Mouse (Mus musculus) heart, postnatal 4 days (tissue): ENCODE data around the gene Cenpa. TPM values are rescaled to one million over a fixed set of nuclear protein-coding genes. Genes with fewer than 3 reads are reported as not detected.

Experiments used
- DNase-seq: peaks from one replicate; pipeline ENCODE4 v3.0.0; 2021
- total RNA-seq, 2 experiments: library from RNA; stranded (reverse); gene quantifications; 2 replicates each; pipeline ENCODE4 v1.2.3; 2021

Cenpa gene
- 100 to 1,000 TPM; 141 to 145 TPM for total RNA-seq

DNA sequence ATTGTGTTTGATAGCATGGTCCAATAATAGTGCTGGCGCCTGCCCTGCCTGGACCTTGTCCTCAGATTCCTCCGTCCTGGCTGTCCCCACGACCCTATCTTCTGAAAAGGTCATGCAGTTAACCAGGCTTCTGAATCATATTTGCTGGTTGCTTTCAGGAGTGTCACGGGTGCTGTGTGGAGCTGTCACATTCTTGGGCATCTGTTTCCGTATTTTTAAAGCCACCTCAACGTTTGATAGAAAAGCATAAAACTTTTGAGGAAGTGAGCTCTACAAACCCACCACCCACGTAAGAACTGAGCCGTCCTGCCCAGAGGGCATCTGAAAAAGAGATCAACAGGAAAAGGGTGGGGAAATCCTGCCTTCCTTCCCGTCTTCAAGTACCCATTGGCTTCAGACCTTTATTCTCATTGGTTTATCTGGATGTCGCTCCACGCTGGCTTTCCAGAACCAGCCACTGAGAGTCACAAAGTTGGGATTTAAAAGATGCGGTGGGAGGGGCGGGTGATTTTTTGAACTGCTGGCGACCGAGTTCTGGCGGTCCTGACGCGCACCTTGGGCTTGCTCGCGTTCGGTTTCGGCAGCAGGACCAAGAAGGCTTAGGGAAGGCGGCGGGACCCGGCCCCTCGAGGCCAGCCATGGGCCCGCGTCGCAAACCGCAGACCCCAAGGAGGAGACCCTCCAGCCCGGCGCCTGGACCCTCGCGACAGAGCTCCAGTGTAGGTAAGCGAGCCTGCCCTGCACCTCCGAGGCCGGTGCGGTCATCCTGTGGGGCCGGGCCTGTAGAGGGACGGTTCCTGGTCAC, at the start of gene Cenpa:
Cenpa (plus strand) TSS at position 387 of the 805 bp plus-strand sequence.
- peak; percentile 88 for DNase-seq

DNA sequence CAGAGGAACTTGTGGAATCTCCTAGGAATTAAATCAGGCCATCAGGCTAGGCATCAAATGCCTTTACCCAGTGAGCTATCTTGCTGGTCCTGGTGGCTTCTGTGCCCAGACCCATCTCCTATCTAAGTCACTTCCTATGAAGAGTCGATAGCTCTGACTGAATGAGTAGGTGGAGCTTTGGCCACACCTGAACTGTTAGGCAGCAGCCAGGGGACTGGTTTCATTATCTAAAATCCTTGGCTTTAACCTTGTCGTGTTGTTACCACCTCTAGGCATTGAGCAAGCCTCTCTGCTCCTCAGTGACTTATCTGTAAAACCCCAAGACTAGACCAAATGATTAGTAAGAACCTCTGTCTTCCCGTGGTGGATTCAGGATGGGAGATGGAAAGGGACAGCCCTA, 49.2 kb upstream of the Cenpa start:
- DNase-seq, result no peak

DNA sequence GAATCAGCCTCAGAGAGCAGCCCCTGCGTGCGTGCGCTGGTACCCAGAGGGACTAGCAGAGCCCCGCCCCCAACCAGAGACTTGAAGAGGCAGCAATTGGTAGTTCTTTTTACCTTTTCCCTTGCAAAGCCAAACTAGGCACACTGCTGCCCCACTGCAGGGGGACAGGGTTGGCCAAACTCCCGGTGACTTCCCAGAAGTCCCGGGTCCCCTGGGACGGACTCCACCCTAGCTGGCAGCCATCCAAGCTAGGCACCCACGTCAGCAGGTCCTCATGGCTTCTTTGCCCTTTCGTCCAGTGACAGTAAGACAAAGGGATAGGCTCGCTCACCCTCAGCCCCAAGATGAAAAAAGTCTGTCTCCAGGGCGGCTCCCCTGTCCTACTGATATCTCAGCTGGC, 48.7 kb upstream of the Cenpa start:
- DNase-seq, result peak; percentile 92

DNA sequence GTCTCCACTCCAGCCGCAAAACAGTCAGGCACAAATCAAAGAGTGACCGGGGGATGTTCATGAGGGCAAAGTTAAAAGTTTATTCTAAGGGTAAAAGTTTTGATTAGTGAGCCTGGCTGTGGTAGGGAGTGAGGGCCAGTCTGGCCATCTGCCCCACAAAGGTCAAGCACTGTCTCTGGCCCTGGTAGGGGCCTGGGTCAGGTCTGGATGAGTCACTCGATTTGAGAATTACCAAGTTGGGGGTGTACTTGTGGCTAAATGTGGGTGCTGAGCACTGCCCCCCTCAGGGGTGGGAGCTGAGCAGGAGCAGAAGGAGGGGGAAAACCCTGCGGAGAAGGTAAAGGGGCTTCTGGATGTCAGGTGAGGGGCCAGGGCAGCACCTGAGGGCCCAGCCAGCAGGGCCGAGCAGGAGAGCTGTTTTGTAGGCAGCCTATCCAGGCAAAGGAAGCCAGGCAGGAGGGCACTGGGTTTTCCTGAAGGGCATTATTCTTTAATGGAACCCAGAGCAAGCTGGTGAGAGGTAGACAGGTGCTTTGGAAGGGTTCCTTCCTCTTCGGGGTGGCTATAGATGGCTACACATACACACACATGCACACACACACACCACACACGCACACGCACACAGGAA, 48.1 kb upstream of the Cenpa start:
- DNase-seq, result no peak

DNA sequence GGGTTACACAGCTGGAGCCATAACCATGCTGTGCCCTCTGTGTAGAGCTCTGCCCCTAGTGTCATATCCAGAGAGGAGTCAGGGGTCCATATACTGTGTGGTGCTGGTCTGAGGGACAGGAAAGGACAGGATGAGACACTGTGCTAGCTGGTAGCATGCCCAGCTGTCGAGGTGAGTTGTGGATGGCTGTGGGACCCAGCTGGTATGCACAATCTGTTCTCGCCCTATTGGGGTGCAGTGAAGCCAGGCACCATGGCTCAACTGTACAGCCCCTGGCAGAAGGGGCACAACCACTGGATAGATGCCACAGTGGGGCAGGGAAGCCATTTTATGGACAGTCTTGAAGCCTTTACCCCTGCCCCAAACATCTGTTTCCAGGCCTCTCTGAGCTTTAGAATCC, 47.4 kb upstream of the Cenpa start:
- no peak for DNase-seq

DNA sequence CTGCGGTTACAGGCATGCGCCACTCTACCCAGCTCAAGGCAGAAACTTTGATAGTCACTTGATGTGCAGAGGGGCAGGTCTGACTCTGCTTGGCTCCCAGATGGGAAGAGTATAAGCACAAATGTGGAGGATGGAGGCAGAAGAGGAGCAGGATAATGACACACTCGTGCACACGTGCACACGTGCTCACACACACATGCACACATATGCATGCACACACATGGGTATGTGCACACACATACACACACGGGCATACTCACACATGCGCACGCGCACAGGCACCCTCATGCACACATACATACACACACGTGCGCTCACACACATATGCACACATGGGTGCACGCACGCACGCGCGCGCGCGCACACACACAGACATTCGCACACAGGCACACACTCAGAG, 46.0 kb upstream of the Cenpa start:
- DNase-seq, result no peak

DNA sequence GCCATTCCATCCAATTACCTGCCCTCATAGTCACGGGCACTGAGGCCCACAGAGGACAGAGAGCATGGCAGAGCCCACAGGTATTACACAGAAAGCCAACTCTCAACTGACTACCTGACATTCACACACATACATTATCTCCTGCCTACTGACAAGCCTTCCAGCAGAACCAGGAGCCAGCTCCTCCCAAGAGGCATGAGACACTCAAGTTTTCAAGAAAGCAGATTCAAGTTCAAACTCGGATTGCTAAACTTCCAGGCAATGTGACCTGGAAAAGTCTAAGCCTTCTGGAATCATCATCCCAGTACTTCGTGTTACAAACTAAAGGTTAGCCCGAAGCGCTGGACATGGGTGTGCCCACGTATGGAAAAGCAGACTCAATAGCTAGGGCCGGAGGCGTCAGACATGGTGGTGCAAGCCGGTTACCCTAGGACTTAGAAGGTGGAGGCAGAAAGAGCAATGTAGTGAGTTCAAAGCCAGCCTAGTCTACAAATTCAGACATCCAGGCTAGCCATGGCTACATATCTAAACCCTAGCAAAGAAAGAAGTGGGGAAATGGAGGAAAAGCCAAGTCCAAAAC, 45.3 kb upstream of the Cenpa start:
- DNase-seq, result no peak

DNA sequence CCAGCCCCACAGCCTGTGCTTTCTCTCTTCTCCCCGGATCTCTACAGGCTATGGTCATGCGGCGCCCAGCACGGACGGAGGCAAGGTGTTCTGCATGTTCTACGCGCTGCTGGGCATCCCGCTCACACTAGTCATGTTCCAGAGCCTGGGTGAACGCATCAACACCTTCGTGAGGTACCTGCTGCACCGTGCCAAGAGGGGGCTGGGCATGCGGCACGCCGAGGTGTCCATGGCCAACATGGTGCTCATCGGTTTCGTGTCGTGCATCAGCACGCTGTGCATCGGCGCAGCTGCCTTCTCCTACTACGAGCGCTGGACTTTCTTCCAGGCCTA, 44.8 kb upstream of the Cenpa start:
- DNase-seq, result no peak

DNA sequence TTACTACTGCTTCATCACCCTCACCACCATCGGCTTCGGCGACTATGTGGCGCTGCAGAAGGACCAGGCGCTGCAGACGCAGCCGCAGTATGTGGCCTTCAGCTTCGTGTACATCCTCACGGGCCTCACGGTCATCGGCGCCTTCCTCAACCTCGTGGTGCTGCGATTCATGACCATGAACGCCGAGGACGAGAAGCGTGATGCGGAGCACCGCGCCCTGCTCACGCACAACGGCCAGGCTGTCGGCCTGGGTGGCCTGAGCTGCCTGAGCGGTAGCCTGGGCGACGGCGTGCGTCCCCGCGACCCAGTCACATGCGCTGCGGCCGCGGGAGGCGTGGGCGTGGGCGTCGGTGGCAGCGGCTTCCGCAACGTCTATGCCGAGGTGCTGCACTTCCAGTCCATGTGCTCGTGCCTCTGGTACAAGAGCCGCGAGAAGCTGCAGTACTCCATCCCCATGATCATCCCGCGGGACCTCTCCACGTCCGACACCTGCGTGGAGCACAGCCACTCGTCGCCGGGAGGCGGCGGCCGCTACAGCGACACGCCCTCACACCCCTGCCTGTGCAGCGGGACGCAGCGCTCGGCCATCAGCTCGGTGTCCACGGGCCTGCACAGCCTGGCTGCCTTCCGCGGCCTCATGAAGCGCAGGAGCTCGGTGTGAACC, 44.3 kb upstream of the Cenpa start:
- no peak for DNase-seq

DNA sequence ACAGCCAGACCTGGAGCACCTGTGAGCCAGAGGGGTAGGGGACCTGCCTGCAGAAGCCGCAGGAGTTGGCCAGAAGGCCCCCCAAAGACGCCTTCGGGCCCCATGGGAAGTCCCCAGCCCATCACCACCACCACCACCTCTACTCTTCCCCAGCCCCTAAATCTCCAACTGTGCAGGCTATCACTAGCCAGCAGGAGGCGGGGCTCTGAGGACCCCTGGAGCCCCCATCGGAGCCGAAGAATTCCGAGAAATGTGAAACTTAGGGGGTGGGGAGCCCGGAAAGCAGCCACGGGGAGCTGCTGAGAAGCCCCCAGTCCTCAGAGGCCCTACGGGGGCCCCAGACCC, 43.8 kb upstream of the Cenpa start:
- DNase-seq, result no peak

DNA sequence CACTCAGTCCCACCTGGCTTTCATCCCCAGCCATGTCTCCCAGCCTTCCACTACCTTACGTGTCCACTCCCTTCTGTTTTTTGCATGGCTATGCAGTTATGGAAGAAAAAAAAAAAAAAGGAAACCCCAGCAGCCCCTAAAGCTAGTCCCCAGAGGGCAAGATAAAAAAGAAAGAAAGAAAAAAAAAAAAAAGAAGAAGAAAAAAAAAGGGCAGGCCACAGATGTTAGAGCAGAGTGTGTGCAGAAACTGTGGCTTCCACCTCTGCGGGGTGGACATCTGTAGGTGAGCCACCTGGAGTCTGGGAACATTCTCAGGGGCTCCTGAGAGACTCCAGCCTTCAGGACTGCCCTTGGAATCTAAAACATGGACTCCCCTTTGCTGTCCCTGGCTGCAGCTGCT, 43.2 kb upstream of the Cenpa start:
- DNase-seq, result no peak

DNA sequence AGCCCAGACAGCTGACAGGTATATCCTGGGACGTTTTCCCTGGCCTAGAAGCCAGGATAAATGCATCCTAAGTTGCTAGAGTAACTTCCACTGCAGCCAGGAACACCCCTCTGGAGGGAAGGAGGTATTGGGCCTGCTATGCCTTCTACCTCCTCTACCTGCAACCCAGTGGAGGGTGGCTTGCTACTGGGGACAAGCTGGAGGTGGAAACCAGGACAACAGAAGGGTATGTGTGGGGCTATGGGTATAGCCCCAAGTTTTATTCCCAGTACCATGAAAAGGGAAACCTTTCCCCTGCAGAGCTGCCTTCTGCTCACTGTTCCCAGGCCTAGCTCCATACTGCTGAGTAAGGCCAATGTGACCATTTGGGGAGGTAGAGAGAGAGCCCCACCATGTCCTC, 42.3 kb upstream of the Cenpa start:
- no peak for DNase-seq

DNA sequence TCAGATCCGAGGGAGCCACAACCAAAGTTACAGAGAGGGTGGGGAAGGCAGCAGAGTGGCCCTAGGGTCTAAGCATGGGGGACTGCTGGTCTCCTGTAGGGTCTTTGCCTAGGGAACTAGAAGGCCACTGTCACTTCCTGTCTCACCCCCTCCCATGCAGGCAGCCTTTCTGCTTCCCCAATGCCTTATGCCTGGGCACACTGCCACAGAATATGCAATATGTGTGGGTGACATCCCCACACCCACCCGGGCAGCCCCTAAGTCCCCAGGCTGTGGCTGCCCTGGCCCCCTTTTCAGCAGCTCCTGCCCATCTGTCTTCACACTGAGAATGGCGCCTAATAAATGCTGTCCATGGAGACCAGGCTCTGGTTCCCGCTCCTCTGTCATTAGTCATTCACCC, 41.7 kb upstream of the Cenpa start:
- no peak for DNase-seq

DNA sequence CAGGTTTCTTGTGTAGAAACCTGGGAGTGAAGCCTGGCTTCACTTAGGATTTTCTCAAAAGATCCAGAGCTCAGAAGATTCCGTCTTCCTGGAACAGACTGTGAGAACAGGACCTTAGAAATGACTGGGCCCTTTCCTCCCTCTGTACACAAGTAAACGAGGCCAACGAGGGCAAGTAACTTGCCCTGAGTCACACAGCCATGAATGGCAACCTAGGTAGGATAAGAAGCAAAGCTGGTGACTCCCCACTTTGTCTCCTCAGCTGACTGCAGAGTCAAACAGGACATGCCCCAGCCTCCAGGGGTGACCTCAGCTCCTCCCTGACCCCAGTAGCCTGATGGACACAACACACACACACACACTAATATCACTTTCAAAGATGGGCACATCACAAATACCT, 41.2 kb upstream of the Cenpa start:
- DNase-seq, result no peak

DNA sequence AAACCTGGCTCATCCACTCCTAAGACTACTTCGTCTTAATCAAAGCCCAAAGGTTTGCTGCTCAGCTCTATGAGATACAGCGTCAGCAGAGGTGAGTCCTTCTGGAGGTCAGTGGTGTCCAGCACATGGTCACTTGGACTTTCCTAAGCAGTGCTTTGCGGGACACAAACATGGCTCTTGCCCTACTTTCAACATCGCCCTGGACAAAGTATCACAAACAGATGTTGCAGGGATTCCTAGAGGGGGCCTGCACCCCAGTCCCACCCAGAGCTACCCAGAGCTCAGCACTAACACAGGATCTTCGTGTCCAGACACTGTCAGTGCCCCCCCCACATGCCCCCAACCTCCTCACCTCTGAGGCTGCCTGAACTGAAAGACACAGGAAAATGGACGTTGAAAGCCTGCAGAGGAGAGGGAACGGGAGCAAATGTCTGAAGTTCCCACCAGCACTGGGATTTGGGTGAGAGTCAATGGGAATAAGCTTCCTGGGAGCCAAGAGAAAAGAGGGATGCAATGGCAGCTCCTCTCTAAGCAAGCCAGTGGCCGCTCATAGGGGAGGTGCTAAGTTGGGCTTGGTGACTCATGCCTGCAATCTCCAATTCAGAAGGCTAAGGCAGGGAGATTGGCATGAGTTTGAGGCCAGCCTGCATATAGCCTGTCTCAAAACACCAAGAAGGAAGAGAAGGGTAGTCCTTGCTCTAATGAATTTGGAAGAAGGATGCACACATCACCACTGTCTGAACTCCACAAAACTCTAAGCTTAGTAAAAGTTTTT, 40.1 kb upstream of the Cenpa start:
- no peak for DNase-seq

DNA sequence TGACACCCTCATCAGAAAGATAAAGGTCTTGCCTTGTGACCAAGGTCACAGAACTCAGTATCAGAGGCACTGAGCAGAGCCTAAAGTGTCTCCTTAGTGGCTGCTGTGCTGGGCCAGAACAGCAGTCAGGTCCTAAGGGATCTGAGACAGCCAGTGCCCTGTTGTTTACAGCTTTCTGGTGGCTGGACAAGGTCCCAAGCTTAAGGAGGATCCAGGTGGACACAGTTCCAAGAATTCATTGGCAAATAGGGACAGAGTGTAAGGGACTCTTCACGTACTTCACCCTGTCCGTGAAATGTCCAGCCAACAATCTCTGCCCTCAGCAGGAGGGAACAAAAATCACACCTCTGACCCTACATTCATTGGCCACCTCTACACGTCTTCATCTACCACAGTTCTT, 38.1 kb upstream of the Cenpa start:
- no peak for DNase-seq

DNA sequence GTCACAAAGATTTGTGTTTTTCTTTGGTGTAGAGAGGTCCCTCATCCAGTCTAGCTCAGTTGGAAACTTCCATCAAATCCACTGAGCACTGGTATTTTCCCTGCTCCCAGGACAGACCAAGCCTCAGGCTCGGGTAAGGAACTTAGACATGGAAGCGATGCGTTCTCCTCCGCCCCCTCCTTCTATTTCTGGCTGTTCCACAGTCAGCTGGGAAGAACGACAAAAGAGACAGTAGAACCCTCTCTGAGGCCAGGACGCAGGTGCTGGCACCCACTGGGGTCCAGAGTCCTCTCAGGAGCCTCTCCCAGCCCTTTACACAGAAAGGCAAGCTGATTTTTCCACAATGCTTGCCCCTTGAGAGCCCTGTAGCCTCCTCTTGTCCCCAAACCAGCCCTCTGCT, 36.2 kb upstream of the Cenpa start:
- DNase-seq, result no peak

DNA sequence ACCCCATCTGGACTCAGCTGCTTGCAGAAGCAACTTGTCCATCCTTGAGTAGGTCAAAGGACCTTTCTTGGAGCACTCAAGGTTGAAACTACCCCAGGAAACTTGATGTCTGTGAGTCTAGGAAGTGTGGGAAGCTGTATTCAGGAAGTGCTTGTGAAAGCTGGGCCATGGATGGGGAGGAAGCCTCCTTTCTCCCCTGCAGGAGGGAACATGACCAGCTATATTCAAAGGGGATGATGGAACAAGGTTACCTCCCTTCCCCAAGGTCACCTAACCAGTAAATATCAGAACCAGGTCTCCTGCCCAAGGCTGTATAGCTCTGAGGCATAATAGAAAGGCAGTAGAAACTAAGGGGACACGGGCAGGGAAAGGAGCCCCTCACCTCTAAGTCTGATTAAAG, 34.4 kb upstream of the Cenpa start:
- no peak for DNase-seq

DNA sequence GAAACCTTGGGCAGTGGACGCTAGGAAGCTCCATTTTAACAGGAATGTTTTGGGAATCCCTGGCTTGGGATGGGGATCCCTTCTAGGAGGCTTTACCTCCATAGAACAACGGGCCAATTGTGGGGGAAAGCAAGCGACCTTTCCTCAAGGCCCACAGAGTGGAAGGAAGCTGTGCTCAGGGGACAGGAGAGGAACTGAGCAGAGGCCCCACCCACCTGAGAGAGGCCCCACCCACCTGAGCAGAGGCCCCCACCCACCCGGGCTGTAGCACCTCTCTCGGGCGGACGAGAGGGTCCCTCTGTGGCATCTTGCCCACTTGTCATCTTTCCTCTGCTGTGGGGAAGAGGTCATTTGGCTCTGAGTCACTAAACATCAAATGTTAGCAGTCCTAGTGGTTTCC, 29.6 kb upstream of the Cenpa start:
- no peak for DNase-seq

DNA sequence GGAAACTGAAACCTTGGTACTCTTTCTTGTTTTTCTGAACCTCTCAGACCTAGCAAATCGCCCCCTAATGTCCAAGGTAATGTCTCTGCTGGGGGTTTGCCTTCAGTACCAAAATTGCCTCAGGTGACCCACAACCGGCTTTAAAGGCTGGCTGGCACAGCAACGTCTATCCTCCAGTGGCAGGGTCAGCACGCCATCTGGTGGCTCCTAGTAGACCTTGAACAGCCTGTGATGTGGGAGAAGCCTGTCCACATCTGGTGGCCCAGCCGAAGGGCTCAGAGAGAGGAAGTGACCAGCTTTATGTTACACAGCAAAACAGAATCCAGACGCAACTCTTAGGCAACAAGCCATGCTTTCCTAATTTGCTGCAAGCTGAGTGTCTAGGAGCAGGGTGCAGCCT, 28.5 kb upstream of the Cenpa start:
- DNase-seq, result peak; percentile 90

DNA sequence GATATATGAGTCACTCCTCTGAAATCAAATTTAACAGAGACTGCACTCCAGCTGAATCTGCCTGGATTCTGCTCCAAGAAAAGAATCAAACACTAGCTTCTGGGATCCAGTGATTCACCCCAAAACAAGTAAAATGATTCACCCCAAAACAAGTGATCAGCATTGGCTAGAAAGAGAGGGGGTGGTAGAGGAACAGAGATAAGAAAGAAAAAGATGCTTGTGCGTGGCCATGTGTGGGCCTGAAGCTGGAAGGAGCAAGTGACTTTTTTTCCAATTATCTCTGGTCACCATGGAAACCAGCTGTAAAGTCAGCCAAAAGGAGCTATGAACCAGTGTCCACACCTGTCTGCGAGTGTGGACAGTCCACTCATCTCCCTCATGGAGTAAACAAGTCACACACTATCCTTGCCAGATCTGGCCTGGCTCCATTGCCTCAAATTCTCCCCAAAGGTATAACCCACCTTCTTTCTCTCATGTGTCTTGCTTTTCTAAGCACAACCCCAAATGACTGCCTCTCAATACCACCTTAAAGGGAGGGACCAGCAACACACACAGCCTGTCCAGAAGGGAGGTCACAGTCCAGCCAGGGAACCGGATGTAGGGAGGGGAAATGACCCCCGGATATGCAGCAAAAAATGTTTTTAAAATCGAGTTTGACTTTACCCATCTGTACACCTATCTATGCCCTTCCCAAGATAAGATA, 22.9 kb upstream of the Cenpa start:
- no peak for DNase-seq

DNA sequence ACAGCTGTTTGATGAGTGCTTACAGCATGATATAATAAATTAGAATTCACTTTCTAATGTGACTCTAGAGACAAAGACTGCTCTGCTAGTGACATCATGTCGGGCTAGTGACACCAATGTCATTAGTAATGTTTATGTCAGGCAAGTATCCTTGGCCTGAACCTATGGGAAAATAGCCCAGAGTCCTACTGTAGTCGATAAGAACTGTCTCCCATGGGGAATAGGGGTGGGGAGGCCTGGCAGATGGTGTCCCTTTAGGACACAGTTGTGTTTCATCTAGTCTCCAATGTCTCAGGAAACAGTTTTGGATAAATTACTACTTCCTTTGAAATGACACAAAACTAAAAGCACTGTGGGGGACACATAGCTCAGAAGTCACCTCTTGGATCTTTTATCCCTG, 20.5 kb upstream of the Cenpa start:
- DNase-seq, result peak; percentile 67
